Mouse (Mus musculus) adrenal gland, adult 8-10 months (tissue): ENCODE results near the gene Zfp617. TPM values are rescaled to one million over a fixed set of nuclear protein-coding genes. Genes with fewer than 3 reads are reported as not detected.
"Not testable (repeated sequence)": the region's sequence is repeated elsewhere in the genome, so short reads cannot be mapped to it uniquely, and the experiment has no call there.

ENCODE experiments used
- DNase-seq: peaks from one replicate; pipeline ENCODE4 v3.0.0; 2022
- total RNA-seq, 4 experiments: library from RNA; stranded (reverse); gene quantifications; 2 replicates each; pipeline ENCODE4 v1.2.4; 2022

Zfp617 gene
- 10 to 100 TPM; 24.9 to 36.5 (median 32.0) TPM for total RNA-seq

- DNase-seq, result peak; percentile 85
Measured at GRCm38 (mm10) chr8:71908309-71909261, at the start of gene Zfp617, which contains the start of gene Zfp882. Gene Zfp617 (plus strand): TSS chr8:71908635. Gene Zfp882 (plus strand): TSS chr8:71908608.

DNA sequence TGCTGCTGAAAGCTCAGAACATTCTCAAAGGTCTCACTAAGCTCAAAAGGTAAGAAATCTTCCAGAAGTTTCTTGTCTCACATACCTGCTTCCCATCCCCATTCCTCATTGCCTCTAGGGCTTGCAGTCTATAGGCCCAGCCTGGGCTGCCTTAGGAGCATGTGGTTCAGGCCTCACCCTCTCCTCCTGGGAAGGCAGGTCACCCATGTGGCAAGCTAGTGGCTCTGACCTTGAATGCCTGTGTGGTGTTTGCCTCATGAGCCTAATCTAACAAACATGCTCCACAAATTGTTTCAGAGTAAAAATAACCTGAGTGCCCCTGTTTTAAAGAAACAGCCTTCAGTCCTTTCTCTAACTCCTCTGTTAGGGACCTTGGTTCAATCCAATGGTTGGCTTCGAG, 46.9 kb upstream of the Zfp617 start:
- not testable (repeated sequence) for DNase-seq

GRCm38 (mm10) chr8:71862038-71862437, 46.4 kb upstream of the Zfp617 start:
- DNase-seq, result not testable (repeated sequence)

DNA sequence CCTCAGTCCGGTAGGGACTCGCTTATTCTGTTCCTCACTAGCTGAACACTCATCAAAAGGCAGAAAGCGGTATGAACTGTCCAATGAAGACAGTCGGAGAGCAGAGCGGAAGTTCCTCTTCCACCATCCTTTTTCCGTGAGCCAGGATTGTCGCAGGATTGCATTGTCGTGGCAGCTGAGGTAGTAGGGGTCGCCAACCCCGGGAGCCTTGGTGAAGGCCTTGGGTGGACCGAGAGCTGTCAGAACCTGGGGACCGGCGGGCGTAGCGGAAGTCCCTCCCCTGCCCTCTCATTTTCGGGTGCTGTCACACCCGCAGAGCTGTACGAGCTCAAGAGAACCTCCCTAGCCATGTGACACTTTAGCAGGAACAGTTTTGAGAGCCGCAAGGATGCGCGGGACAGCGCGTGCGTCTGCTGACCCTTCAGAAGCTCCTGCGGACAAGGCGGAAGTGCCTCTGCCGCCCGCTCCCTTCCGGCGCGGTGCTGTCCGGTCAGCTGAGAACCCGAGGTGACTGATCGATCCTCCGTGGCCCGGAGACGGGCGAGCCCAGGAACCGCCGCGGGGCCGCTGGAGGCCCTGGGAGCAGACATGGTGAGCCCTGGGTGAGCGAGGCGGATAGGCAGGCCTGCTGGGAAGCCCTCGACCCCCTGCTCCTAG, 26.7 kb upstream of the Zfp617 start, which contains the start of gene Zfp709:
TSS of gene Zfp709 (plus strand) at position 402 of the 657 bp plus-strand sequence.
- peak; percentile 63 for DNase-seq

DNA sequence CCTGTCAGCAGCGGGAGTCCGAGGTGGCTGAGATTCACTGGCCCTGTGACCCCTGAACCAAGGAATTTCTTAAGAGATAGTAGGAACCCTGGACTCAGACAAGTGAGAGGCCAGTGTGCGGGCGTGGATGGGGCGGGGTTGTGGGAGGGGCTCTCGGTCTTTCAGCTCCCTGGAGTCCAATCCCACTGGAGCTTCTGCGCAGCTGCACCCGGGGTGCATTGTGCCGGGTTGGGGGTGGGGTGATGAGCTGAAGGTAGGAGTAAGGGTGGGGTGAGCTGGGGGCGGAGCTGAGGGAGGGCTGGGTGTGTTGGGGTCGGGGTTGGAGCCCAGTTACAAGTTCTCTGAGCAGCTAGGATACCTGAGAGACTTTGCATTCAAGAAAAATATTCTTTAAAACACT, 7.8 kb upstream of the Zfp617 start:
- DNase-seq, result not testable (repeated sequence)

GRCm38 (mm10) chr8:71903084-71903483, 5.4 kb upstream of the Zfp617 start:
- not testable (repeated sequence) for DNase-seq

- DNase-seq, result no peak
Measured at GRCm38 (mm10) chr8:71906809-71907208, 1.6 kb upstream of the Zfp617 start.

- no peak for DNase-seq
Measured at GRCm38 (mm10) chr8:71907798-71908257, 607 bp upstream of the Zfp617 start.

DNA sequence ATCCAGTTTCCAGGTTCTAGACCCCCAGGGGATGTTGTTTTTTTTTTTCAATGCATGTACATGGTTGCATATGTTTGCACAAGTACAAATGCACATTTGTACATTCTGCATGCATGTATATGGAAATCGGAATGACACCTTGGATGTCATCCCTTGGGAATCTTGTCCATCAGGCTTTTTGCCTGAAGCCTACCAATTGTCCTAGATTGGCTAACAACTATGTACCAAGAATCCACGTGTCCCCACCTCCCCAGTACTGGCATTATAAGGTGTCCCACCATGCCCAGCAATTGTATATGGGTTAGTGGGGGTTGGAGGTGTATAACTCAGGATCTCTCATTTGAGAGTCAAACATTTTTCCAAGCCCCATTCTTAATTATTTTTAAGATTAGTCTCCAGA, 3.9 kb downstream of the Zfp617 start:
- DNase-seq, result no peak

DNA sequence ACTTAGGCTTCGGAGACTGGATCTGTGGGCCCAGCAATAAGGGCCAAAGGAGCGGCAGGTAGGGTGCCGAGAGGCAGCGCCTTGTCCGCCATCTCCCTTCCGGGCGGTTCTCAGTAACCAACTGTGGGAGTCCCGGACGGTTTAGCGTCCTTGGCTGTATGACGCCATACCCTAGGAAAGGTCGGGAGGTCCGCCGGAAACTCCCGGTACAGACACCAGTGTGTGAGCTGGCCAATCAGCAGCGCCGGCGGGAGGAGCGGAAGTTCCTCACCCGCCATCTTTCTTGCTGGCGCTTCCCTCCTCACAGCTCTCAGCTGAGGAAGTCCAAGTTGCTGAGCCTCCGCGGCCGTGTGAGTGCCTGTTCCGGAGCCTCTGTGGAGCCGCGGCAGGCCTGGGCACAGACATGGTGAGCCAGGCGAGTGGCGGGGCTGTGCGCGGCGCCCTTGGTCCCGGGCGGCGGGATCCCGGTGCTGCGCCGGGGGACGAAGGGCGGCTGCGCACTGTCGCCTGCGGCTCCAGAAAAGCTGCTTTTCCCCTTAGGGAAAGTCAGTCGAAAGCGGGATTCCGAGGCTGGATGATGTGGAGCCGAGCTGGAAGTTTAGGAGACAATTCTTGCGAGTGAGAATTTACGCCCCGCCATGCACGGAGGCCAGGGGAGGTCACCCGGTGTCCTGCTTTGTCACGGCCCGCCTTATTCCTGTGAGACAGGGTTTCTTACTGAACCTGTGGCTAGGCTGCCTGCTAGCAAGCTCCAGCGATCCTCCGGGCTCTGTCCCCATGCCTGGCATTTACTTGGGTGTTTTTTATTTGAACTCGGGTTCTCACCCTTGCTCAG, 14.3 kb downstream of the Zfp617 start:
- DNase-seq, result peak; percentile 96

- no peak for DNase-seq
Measured at GRCm38 (mm10) chr8:71925791-71926190, 17.4 kb downstream of the Zfp617 start.

GRCm38 (mm10) chr8:71926551-71926950, 18.1 kb downstream of the Zfp617 start:
- peak; percentile 33 for DNase-seq

GRCm38 (mm10) chr8:71927779-71928178, 19.3 kb downstream of the Zfp617 start:
- DNase-seq, result no peak

DNA sequence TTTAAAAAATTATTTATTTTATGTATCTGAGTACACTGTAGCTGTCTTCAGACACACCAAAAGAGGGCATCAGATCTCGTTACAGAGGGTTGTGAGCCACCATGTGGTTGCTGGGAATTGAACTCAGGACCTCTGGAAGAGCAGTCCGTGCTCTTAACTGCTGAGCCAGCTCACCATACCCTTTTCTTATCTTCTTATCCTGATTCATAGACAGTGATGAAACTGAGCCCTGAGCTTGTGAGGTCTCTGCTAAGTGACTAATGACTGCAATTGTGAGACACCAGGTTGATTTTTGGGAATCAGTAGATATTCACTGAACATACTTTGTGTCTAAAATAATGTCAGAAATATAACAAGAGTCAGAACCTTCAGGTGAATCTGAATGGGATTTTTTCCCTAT, 29.6 kb downstream of the Zfp617 start:
- not testable (repeated sequence) for DNase-seq

- DNase-seq, result no peak
Measured at GRCm38 (mm10) chr8:71940293-71941208, 32.1 kb downstream of the Zfp617 start.

- DNase-seq, result no peak
Measured at GRCm38 (mm10) chr8:71941776-71942175, 33.3 kb downstream of the Zfp617 start.

- DNase-seq, result no peak
Measured at GRCm38 (mm10) chr8:71948624-71949023, 40.2 kb downstream of the Zfp617 start.

- DNase-seq, result peak; percentile 96
Measured at GRCm38 (mm10) chr8:71950482-71951221, 42.2 kb downstream of the Zfp617 start, which contains the start of gene Zfp961. Gene Zfp961 (plus strand): TSS chr8:71951038.

DNA sequence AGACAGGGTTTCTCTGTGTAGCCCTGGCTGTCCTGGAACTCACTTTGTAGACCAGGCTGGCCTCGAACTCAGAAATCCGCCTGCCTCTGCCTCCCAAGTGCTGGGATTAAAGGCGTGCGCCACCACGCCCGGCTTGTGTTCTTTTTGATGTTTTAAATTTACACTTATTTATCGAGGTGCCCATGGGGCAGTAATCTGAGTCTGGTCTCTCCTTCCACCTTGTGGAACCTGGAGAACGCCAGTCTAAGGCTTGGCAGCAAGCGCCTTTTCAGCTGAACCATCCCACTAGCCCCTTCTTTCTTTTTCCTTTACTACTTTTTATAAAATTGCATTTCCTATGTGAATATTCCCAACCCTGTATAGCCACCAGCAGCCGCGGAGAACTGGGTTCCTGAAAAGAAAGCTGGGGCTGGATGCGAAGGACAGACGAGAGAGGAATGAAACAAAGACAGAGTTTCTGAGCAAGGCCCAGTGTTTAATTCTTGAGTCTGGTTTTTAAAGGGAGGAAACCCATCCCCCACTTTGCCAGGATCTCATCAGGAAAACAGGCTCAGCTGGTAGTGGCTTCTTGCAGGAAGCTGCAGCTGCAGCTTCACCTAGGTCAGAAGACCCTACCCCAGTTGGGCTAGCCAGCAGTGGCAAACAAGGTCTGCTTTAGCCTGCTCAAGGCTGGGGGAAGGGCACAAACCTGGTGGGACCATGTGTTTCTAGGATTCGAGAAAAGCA, 43.2 kb downstream of the Zfp617 start:
- no peak for DNase-seq

- DNase-seq, result no peak
Measured at GRCm38 (mm10) chr8:71952489-71952888, 44.1 kb downstream of the Zfp617 start.
